Mouse (Mus musculus) ES-Bruce4 (cell line): ENCODE measurements around the gene Neurl1a.

Experiments used
- CTCF ChIP-seq: IDR thresholded peaks from one replicate; pipeline ENCODE4 v1.8.1; 2011; ENCODE audit warnings: low read depth, low read length
- POLR2A ChIP-seq: IDR thresholded peaks from one replicate; pipeline ENCODE4 v1.8.1; 2011; ENCODE audit warnings: low read length; ENCODE audit not compliant: insufficient read depth

DNA sequence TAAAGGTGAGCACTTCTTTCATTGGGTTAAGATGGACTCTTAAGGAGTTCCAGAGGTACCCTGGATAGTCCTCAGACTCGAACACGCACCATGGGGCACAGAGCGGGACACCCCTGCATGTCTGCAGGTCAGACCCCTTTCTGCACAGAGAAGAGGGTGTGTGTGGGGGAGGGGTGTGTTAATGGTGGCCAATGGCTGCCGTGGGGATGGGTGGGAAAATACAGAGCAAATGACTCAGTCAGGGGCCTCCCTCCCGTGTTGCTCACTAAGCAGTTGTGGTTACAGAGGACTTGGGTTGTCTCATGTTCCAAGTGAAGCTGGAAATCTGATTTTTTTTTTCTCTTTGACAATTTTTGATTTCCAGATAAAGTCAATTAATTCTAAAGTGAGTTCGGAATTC lies 36.2 kb upstream of the Neurl1a start:
- TF ChIP-seq CTCF: no peak
- TF ChIP-seq POLR2A: no peak
